Mouse (Mus musculus) spleen, adult 2 months (tissue): ENCODE results near the gene Olfr611. TPM values are rescaled to one million over a fixed set of nuclear protein-coding genes. Genes with fewer than 3 reads are reported as not detected.

Experiments
- DNase-seq, 2 experiments: peaks; one replicate each; pipeline versions ENCODE4 v3.0.0 to v3.0.0-alpha.2; 2012 to 2021; ENCODE audit warnings: low spot score in 2 of 2, low read depth in 1 of 2
- H3K27ac ChIP-seq: fragments of 200-500 bp; 2 replicates; pipeline ENCODE4 v1.5.1; 2012; ENCODE audit warnings: low read length, inconsistent platforms; ENCODE audit not compliant: insufficient read depth
- H3K27me3 ChIP-seq: fragments of 200-500 bp; 2 replicates; pipeline ENCODE4 v1.6.1; 2012; ENCODE audit warnings: mild to moderate bottlenecking, moderate library complexity, low read length, inconsistent platforms; ENCODE audit not compliant: control insufficient read depth, insufficient read depth
- H3K36me3 ChIP-seq: fragments of 200-500 bp; 2 replicates; pipeline ENCODE4 v1.6.1; 2012; ENCODE audit warnings: mild to moderate bottlenecking, low read length, inconsistent platforms; ENCODE audit not compliant: control insufficient read depth, insufficient read depth
- H3K4me1 ChIP-seq: fragments of 200-500 bp; 2 replicates; pipeline ENCODE4 v1.6.1; 2011; ENCODE audit warnings: inconsistent platforms; ENCODE audit not compliant: control insufficient read depth, insufficient read depth, insufficient read length
- H3K4me3 ChIP-seq: fragments of 200-500 bp; 2 replicates; pipeline ENCODE4 v1.5.1; 2011; ENCODE audit warnings: mild to moderate bottlenecking, inconsistent platforms; ENCODE audit not compliant: insufficient read depth, insufficient read length; ENCODE audit errors: extremely low read depth
- CTCF ChIP-seq: fragments of 200-500 bp; IDR thresholded peaks from 2 replicates; pipeline ENCODE4 v1.5.1; 2011; ENCODE audit warnings: mild to moderate bottlenecking, inconsistent platforms; ENCODE audit not compliant: insufficient read depth, insufficient read length, insufficient replicate concordance; ENCODE audit errors: extremely low read depth
- polyA plus RNA-seq: library from polyadenylated mRNA; depleted of rRNA; stranded (reverse); fragments of >200 nt; gene quantifications from 2 replicates; pipeline ENCODE4 v1.2.3, GENCODE M21; 2012; rRNA removed

The Olfr611 gene
- polyA plus RNA-seq, 1 experiment = not detected

- H3K36me3 ChIP-seq = no peaks in the 10 kb centered on the region
- H3K27ac ChIP-seq = no peak within 1 kb of the TSS
- no peaks in the 10 kb centered on the region for H3K27me3 ChIP-seq
- no peaks in the 10 kb centered on the region for H3K4me1 ChIP-seq
- no peak within 1 kb of the TSS for H3K4me3 ChIP-seq
- no peak for TF ChIP-seq CTCF
- no peak for DNase-seq
Observed at GRCm38 (mm10) chr7:103469577-103469976, 51.1 kb downstream of the Olfr611 start, which contains the start of gene Olfr608. Gene Olfr608, plus strand, starts transcription at chr7:103469877.

Other genes starting within 250 kb of the Olfr611 start
- gene Olfr596, start 215.2 kb downstream of the Olfr611 start, polyA plus RNA-seq = not detected in 2 replicates
- gene Olfr597, start 204.5 kb downstream of the Olfr611 start, polyA plus RNA-seq = not detected in 2 replicates
- gene Olfr598, start 197.3 kb downstream of the Olfr611 start, polyA plus RNA-seq = not detected in 2 replicates
- gene Olfr599, start 184.9 kb downstream of the Olfr611 start, polyA plus RNA-seq = not detected in 2 replicates
- gene Olfr600, start 171.2 kb downstream of the Olfr611 start, polyA plus RNA-seq = not detected in 2 replicates
- gene Olfr601, start 158.2 kb downstream of the Olfr611 start, polyA plus RNA-seq = not detected in 2 replicates
- not detected in 2 replicates for gene Olfr603, start 134.7 kb downstream of the Olfr611 start, polyA plus RNA-seq
- not detected in 2 replicates for gene Usp17lc, start 105.8 kb downstream of the Olfr611 start, polyA plus RNA-seq
- not detected in 2 replicates for gene Olfr605, start 75.4 kb downstream of the Olfr611 start, polyA plus RNA-seq
- gene Olfr606, start 71.8 kb downstream of the Olfr611 start, polyA plus RNA-seq = not detected in 2 replicates
- gene Olfr607, start 56.7 kb downstream of the Olfr611 start, polyA plus RNA-seq = not detected in 2 replicates
- not detected in 2 replicates for gene Olfr608, start 51.0 kb downstream of the Olfr611 start, polyA plus RNA-seq
- not detected in 2 replicates for gene Olfr609, start 22.8 kb downstream of the Olfr611 start, polyA plus RNA-seq
- not detected in 2 replicates for gene Olfr610, start 8.7 kb downstream of the Olfr611 start, polyA plus RNA-seq
- not detected in 2 replicates for gene Olfr612, start 21.9 kb upstream of the Olfr611 start, polyA plus RNA-seq
- gene Olfr613, start 27.2 kb upstream of the Olfr611 start, polyA plus RNA-seq = not detected in 2 replicates
- not detected in 2 replicates for gene Olfr615, start 35.2 kb upstream of the Olfr611 start, polyA plus RNA-seq
- not detected in 2 replicates for gene Olfr616, start 48.3 kb upstream of the Olfr611 start, polyA plus RNA-seq
- not detected in 2 replicates for gene Olfr617, start 52.2 kb upstream of the Olfr611 start, polyA plus RNA-seq
- not detected in 2 replicates for gene Olfr618, start 69.3 kb upstream of the Olfr611 start, polyA plus RNA-seq
- not detected in 2 replicates for gene Olfr619, start 79.7 kb upstream of the Olfr611 start, polyA plus RNA-seq
- gene Olfr620, start 91.7 kb upstream of the Olfr611 start, polyA plus RNA-seq = not detected in 2 replicates
- gene Olfr622, start 121.9 kb upstream of the Olfr611 start, polyA plus RNA-seq = not detected in 2 replicates
- not detected in 2 replicates for gene Olfr623, start 142.9 kb upstream of the Olfr611 start, polyA plus RNA-seq
- not detected in 2 replicates for gene Olfr624, start 150.3 kb upstream of the Olfr611 start, polyA plus RNA-seq
- not detected in 2 replicates for gene Olfr625-ps1, start 161.9 kb upstream of the Olfr611 start, polyA plus RNA-seq
- gene Olfr243, start 193.8 kb upstream of the Olfr611 start, polyA plus RNA-seq = not detected in 2 replicates
- not detected in 2 replicates for gene Olfr628, start 209.5 kb upstream of the Olfr611 start, polyA plus RNA-seq
- gene Olfr629, start 224.1 kb upstream of the Olfr611 start, polyA plus RNA-seq = not detected in 2 replicates
- gene Olfr630, start 236.5 kb upstream of the Olfr611 start, polyA plus RNA-seq = not detected in 2 replicates